Mouse (Mus musculus): ENCODE measurements around the gene Acot12. TPM values are rescaled to one million over a fixed set of nuclear protein-coding genes. Genes with fewer than 3 reads are reported as not detected.

The Acot12 gene
- polyA plus RNA-seq, 1 experiment from 2014 or later: not detected

DNA sequence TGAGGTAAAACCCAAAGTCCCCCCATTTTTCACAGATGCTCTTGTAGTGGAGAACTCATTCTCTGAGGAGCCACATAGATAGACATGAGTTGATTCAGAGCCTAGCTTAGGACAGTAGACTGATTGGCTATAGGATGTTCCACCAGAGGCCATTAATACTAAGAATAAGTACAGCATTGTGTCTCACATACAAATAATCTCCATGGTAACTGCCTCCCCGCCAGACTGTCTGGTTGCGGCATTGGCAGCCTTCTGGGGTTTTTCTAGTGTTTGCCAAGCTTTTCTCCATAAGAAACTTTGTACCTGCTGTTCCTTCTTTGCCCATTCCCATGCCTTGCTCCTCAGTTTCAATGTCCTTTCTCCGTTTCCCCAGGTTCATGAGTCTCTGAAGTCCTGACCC is 1.9 kb downstream of the Acot12 start:
- no peak for TF ChIP-seq CTCF (IDR thresholded peaks at IDR 0.05; ENCODE audit: low read depth)
- no peaks in the 10 kb centered on the region for H3K4me1 ChIP-seq (ENCODE audit: insufficient read depth)
- no peak overlapping the region for H3K4me3 ChIP-seq (ENCODE audit: low read depth, low read length)
- no peak overlapping the region for H3K9ac ChIP-seq
- H3K27ac ChIP-seq (ENCODE audit: low read depth): no peak overlapping the region
- H3K27me3 ChIP-seq (ENCODE audit: insufficient read depth, low read length): peaks cover 5% of the 10 kb centered on the region
- no peaks in the 10 kb centered on the region for H3K9me3 ChIP-seq (ENCODE audit: low read depth, low read length)
- H3K4me2 ChIP-seq: no peak overlapping the region
- 85% methylated on average over 3 of the region's 3 CpGs for WGBS
- no peak for ATAC-seq (ENCODE audit: insufficient read depth)
- DNase-seq: no peak
- no peaks in the 10 kb centered on the region for H3K36me3 ChIP-seq (ENCODE audit: insufficient read depth)

DNA sequence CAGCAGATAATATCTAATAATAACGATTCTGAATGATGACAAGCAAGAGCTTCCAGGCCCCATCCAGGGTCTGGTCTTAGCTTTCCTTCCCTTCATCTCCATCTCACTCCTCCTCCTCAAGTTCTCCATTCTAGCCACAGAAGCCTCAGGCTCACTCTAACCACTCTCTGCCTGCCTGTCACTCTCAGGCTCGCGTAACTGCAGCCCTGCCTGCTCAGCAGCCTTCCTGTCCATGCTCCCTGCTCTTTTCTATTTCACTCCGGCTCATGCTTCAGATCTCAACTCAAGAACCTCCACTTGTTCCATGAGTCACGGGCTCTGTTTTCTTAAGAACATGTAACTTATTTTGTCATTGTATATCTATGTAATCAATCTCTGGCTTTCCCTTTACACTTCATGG is 5.2 kb downstream of the Acot12 start:
- no peaks in the 10 kb centered on the region for H3K9me3 ChIP-seq (ENCODE audit: low read depth, low read length)
- H3K4me1 ChIP-seq (ENCODE audit: insufficient read depth): no peaks in the 10 kb centered on the region
- TF ChIP-seq CTCF (IDR thresholded peaks at IDR 0.05; ENCODE audit: low read depth): no peak
- H3K9ac ChIP-seq: no peak overlapping the region
- 71% methylated on average over 5 of the region's 5 CpGs for WGBS
- H3K27me3 ChIP-seq (ENCODE audit: insufficient read depth, low read length): no peaks in the 10 kb centered on the region
- DNase-seq (no peak), ATAC-seq (ENCODE audit: insufficient read depth) (no peak)
- H3K36me3 ChIP-seq (ENCODE audit: insufficient read depth): no peaks in the 10 kb centered on the region
- no peak overlapping the region for H3K4me2 ChIP-seq
- H3K27ac ChIP-seq (ENCODE audit: low read depth): no peak overlapping the region
- no peak overlapping the region for H3K4me3 ChIP-seq (ENCODE audit: low read depth, low read length)

DNA sequence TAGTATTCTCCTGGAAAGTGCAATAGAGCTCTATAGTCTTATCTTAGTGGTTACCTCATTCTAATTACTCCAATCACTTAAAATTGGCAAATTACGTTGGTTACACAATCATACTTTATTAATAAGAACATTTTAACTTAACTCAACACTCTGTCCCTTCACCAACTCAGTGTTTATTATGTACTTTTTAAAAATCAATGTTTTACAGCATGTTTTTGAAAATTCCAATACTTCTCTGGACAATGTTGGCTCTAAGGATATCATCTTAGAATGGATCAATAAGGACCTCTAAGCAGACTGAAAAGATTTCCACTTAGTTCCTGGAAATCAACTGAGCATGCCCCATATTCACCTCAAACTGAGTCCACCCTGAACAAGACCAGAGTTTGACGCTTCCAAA is 7.1 kb downstream of the Acot12 start:
- no peak overlapping the region for H3K4me3 ChIP-seq (ENCODE audit: low read depth, low read length)
- no peaks in the 10 kb centered on the region for H3K4me1 ChIP-seq (ENCODE audit: insufficient read depth)
- no peaks in the 10 kb centered on the region for H3K9me3 ChIP-seq (ENCODE audit: low read depth, low read length)
- TF ChIP-seq CTCF (IDR thresholded peaks at IDR 0.05; ENCODE audit: low read depth): no peak
- H3K9ac ChIP-seq: no peak overlapping the region
- no peak for DNase-seq
- ATAC-seq (ENCODE audit: insufficient read depth): no peak
- H3K36me3 ChIP-seq (ENCODE audit: insufficient read depth): no peaks in the 10 kb centered on the region
- 86% methylated on average over 2 of the region's 2 CpGs for WGBS
- H3K27me3 ChIP-seq (ENCODE audit: insufficient read depth, low read length): no peaks in the 10 kb centered on the region
- H3K27ac ChIP-seq (ENCODE audit: low read depth): no peak overlapping the region
- H3K4me2 ChIP-seq: no peak overlapping the region

DNA sequence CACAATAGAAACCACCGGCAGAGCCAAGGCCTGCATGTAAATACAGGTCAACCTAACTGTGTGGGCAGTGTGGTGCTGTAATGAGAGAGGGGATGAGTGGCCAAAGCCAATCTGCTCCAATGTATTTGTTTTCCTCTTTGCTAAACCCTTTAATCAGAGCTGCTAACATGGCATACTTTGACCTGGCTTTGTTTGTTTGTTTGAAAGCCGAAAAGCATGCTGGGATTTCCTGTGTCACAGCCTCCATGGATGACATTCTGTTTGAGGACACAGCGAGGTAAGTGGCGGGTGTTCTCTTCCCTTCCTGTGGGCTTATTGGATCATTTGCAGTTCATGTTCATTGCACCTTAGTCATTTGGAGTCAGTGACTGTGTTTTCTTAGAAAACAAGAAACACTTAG is 8.7 kb downstream of the Acot12 start:
- Histone ChIP-seq H3K27me3 (ENCODE audit: insufficient read depth, low read length) (no peaks in the 10 kb centered on the region), H3K27ac (ENCODE audit: low read depth) (no peak overlapping the region), H3K9me3 (ENCODE audit: low read depth, low read length) (no peaks in the 10 kb centered on the region), H3K9ac (no peak overlapping the region), H3K4me2 (no peak overlapping the region), H3K4me1 (ENCODE audit: insufficient read depth) (no peaks in the 10 kb centered on the region), H3K36me3 (ENCODE audit: insufficient read depth) (no peaks in the 10 kb centered on the region), H3K4me3 (ENCODE audit: low read depth, low read length) (no peak overlapping the region)
- DNase-seq: no peak
- TF ChIP-seq CTCF (IDR thresholded peaks at IDR 0.05; ENCODE audit: low read depth): no peak
- ATAC-seq (ENCODE audit: insufficient read depth): no peak
- 60% methylated on average over 4 of the region's 4 CpGs for WGBS

DNA sequence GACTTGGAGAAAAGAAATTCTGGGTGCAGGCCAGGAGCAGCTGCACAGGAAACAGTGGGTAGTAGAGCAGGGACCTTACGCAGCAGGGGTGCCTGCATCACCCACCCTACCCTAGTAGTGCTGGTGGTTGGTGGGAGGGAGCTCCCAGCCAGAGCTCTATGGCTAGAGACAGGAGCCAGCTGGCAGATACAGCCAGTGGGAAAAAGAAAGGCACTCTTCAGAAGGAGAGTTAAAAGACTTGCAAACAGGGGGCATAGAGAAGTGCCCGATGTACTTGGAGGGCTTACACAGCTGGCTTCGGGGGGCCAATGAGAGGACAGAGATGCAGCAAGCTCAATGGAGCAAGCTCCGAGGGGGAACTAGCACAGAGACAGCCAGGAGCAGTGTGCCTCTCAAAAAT is 12.4 kb downstream of the Acot12 start:
- H3K4me3 ChIP-seq (ENCODE audit: low read depth, low read length): no peak overlapping the region
- H3K4me1 ChIP-seq (ENCODE audit: insufficient read depth): no peaks in the 10 kb centered on the region
- WGBS: 34% methylated on average over 4 of the region's 4 CpGs
- DNase-seq (peak; percentile 18), ATAC-seq (ENCODE audit: insufficient read depth) (peak; percentile 60; the same call in 1 of the 2 replicates)
- no peak overlapping the region for H3K4me2 ChIP-seq
- no peak for TF ChIP-seq CTCF (IDR thresholded peaks at IDR 0.05; ENCODE audit: low read depth)
- H3K36me3 ChIP-seq (ENCODE audit: insufficient read depth): no peaks in the 10 kb centered on the region
- no peak overlapping the region for H3K27ac ChIP-seq (ENCODE audit: low read depth)
- H3K9me3 ChIP-seq (ENCODE audit: low read depth, low read length): no peaks in the 10 kb centered on the region
- H3K9ac ChIP-seq: no peak overlapping the region
- no peaks in the 10 kb centered on the region for H3K27me3 ChIP-seq (ENCODE audit: insufficient read depth, low read length)

DNA sequence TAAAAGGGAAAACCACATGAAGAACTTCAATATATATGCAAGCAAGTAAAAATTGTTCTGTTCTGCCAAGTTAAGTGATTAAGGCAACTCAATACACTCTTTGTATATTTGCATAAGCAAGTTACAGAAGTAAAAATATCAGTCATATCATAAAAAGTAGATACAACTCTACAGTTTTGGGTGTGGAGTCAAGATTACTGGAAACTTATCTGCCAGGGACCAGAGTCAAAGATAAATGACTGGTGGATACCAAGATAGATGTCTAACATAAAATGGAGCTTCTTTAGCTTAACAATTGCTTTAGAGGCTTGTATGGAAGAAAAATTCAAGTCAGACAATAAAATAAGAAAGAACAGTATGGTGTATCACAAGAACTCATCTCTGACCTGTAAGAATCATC is 13.4 kb downstream of the Acot12 start:
- no peaks in the 10 kb centered on the region for H3K36me3 ChIP-seq (ENCODE audit: insufficient read depth)
- no peak for DNase-seq
- H3K4me1 ChIP-seq (ENCODE audit: insufficient read depth): no peaks in the 10 kb centered on the region
- no peak overlapping the region for H3K27ac ChIP-seq (ENCODE audit: low read depth)
- H3K9ac ChIP-seq: no peak overlapping the region
- H3K27me3 ChIP-seq (ENCODE audit: insufficient read depth, low read length): no peaks in the 10 kb centered on the region
- no peak for ATAC-seq (ENCODE audit: insufficient read depth)
- no peak overlapping the region for H3K4me3 ChIP-seq (ENCODE audit: low read depth, low read length)
- no peak overlapping the region for H3K4me2 ChIP-seq
- no peak for TF ChIP-seq CTCF (IDR thresholded peaks at IDR 0.05; ENCODE audit: low read depth)
- H3K9me3 ChIP-seq (ENCODE audit: low read depth, low read length): no peaks in the 10 kb centered on the region

DNA sequence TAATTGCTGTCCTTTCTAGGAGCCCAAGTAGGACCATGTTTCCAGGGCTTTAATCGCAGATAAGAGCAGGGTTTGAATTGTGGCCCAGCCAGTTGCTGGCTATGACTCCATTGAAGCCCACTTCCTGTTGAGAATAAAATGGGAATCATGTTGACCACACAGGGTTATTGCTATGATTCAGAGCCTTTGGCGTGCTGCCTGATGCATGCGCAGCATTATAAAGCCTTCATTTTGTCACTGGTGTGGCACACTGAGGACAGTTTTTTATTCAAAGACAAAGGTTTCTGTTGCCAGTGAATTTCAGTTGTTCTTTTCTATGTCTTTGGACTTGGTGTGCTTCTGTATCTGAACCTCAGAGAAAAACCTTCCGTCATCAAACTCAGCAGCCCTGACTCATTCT is 14.9 kb downstream of the Acot12 start:
- Histone ChIP-seq H3K27me3 (ENCODE audit: insufficient read depth, low read length) (no peaks in the 10 kb centered on the region), H3K27ac (ENCODE audit: low read depth) (no peak overlapping the region), H3K4me3 (ENCODE audit: low read depth, low read length) (no peak overlapping the region), H3K4me2 (no peak overlapping the region), H3K4me1 (ENCODE audit: insufficient read depth) (no peaks in the 10 kb centered on the region), H3K36me3 (ENCODE audit: insufficient read depth) (no peaks in the 10 kb centered on the region), H3K9ac (no peak overlapping the region), H3K9me3 (ENCODE audit: low read depth, low read length) (no peaks in the 10 kb centered on the region)
- TF ChIP-seq CTCF (IDR thresholded peaks at IDR 0.05; ENCODE audit: low read depth): no peak
- ATAC-seq (ENCODE audit: insufficient read depth) (no peak), DNase-seq (peak; percentile 42)
- 90% methylated on average over 4 of the region's 4 CpGs for WGBS
